Mouse (Mus musculus): ENCODE measurements around the gene Gm11273. TPM values are rescaled to one million over a fixed set of nuclear protein-coding genes. Genes with fewer than 3 reads are reported as not detected.
"Not testable (repeated sequence)": the region's sequence is repeated elsewhere in the genome, so short reads cannot be mapped to it uniquely, and the experiment has no call there.

Gene Gm11273
- 5.4 and 6.6 TPM in 2 replicates for polyA plus RNA-seq (2014; fragmentation: Nextera tagmentation; extraction: Ambion mirVana)

GRCm38 (mm10) chr13:21501182-21501581, at the start of gene Gm11273:
TSS of gene Gm11273 (minus strand) at chr13:21501418.
- not testable (repeated sequence) for H3K9me3 ChIP-seq (ENCODE audit: control insufficient read depth, low read length); ATAC-seq (ENCODE audit: low FRiP score)

GRCm38 (mm10) chr13:21550416-21551110, 49.3 kb upstream of the Gm11273 start:
- no peaks in the 10 kb centered on the region for H3K9me3 ChIP-seq (ENCODE audit: control insufficient read depth, low read length)
- 64% methylated on average over 3 of the region's 3 CpGs for WGBS
- H3K27ac ChIP-seq, result no peak overlapping the region
- no peak overlapping the region for H3K4me2 ChIP-seq (replicated peaks)
- H3K4me3 ChIP-seq (replicated peaks; ENCODE audit: low read length), result no peak overlapping the region
- H3K27me3 ChIP-seq (ENCODE audit: control insufficient read depth, insufficient read depth, low read length), result no peaks in the 10 kb centered on the region
- H3K36me3 ChIP-seq (replicated peaks; ENCODE audit: control insufficient read depth, insufficient read depth), result no peaks in the 10 kb centered on the region
- no peaks in the 10 kb centered on the region for H3K4me1 ChIP-seq (replicated peaks; ENCODE audit: control insufficient read depth, insufficient read depth, low read length)
- no peak for DNase-seq (ENCODE audit: low spot score)
- no peak for ATAC-seq (ENCODE audit: low FRiP score)
- no peak overlapping the region for H3K9ac ChIP-seq

More at GRCm38 (mm10) chr13:21501182-21501581, at the start of gene Gm11273:
- H3K4me2 ChIP-seq (replicated peaks); H3K9ac ChIP-seq; H3K4me3 ChIP-seq (replicated peaks; ENCODE audit: low read length); H3K27me3 ChIP-seq (ENCODE audit: control insufficient read depth, insufficient read depth, low read length); DNase-seq (ENCODE audit: low spot score); H3K27ac ChIP-seq; H3K36me3 ChIP-seq (replicated peaks; ENCODE audit: control insufficient read depth, insufficient read depth); H3K4me1 ChIP-seq (replicated peaks; ENCODE audit: control insufficient read depth, insufficient read depth, low read length): not testable (repeated sequence)
- 94% methylated on average over 17 of the region's 17 CpGs for WGBS

- H3K4me1 ChIP-seq (replicated peaks; ENCODE audit: control insufficient read depth, insufficient read depth, low read length), result no peaks in the 10 kb centered on the region
- no peaks in the 10 kb centered on the region for H3K27me3 ChIP-seq (ENCODE audit: control insufficient read depth, insufficient read depth, low read length)
- DNase-seq (ENCODE audit: low spot score) (no peak), ATAC-seq (ENCODE audit: low FRiP score) (no peak)
- whole genome bisulfite sequencing, result 89% methylated on average over 3 of the region's 3 CpGs
- H3K9ac ChIP-seq, result no peak overlapping the region
- no peaks in the 10 kb centered on the region for H3K9me3 ChIP-seq (ENCODE audit: control insufficient read depth, low read length)
- H3K4me2 ChIP-seq (replicated peaks), result no peak overlapping the region
- no peaks in the 10 kb centered on the region for H3K36me3 ChIP-seq (replicated peaks; ENCODE audit: control insufficient read depth, insufficient read depth)
- H3K27ac ChIP-seq, result no peak overlapping the region
- H3K4me3 ChIP-seq (replicated peaks; ENCODE audit: low read length), result no peak overlapping the region
Observed at GRCm38 (mm10) chr13:21549487-21549886, 48.3 kb upstream of the Gm11273 start.

GRCm38 (mm10) chr13:21542708-21543107, 41.5 kb upstream of the Gm11273 start, which contains the start of gene Olfr1366:
TSS of gene Olfr1366 (minus strand) at chr13:21542808.
- H3K4me2 ChIP-seq (replicated peaks), result no peak within 1 kb of the TSS
- ATAC-seq (ENCODE audit: low FRiP score) (no peak), DNase-seq (ENCODE audit: low spot score) (no peak)
- no peak within 1 kb of the TSS for H3K9ac ChIP-seq
- H3K27ac ChIP-seq, result no peak within 1 kb of the TSS
- 75% methylated on average over 1 of the region's 1 CpGs for WGBS
- H3K9me3 ChIP-seq (ENCODE audit: control insufficient read depth, low read length), result no peaks in the 10 kb centered on the region
- no peaks in the 10 kb centered on the region for H3K36me3 ChIP-seq (replicated peaks; ENCODE audit: control insufficient read depth, insufficient read depth)
- H3K27me3 ChIP-seq (ENCODE audit: control insufficient read depth, insufficient read depth, low read length), result no peaks in the 10 kb centered on the region
- no peak within 1 kb of the TSS for H3K4me3 ChIP-seq (replicated peaks; ENCODE audit: low read length)
- no peaks in the 10 kb centered on the region for H3K4me1 ChIP-seq (replicated peaks; ENCODE audit: control insufficient read depth, insufficient read depth, low read length)

- DNase-seq (ENCODE audit: low spot score) (peak; percentile 88), ATAC-seq (ENCODE audit: low FRiP score) (peak; percentile 99)
- H3K27me3 ChIP-seq (ENCODE audit: control insufficient read depth, insufficient read depth, low read length), result 0 out of 2 replicates have a peak, but pooled peaks cover 4% of the 10 kb centered on the region
- under 1% methylated on average over 39 of the region's 39 CpGs for WGBS
- peak within 1 kb of the TSS; percentile 94 for H3K9ac ChIP-seq
- H3K4me3 ChIP-seq (replicated peaks; ENCODE audit: low read length), result peak within 1 kb of the TSS; percentile 90
- H3K9me3 ChIP-seq (ENCODE audit: control insufficient read depth, low read length), result no peaks in the 10 kb centered on the region
- peaks cover 10% of the 10 kb centered on the region; the same call in 1 of the 2 replicates for H3K4me1 ChIP-seq (replicated peaks; ENCODE audit: control insufficient read depth, insufficient read depth, low read length)
- H3K4me2 ChIP-seq (replicated peaks), result peak within 1 kb of the TSS; percentile 65
- peaks cover 10% of the 10 kb centered on the region; the same call in 1 of the 2 replicates for H3K36me3 ChIP-seq (replicated peaks; ENCODE audit: control insufficient read depth, insufficient read depth)
- peak within 1 kb of the TSS; percentile 85 for H3K27ac ChIP-seq
Observed at GRCm38 (mm10) chr13:21530781-21531201, 29.6 kb upstream of the Gm11273 start, which contains the start of gene Zkscan8. TSS of gene Zkscan8 (minus strand) at chr13:21531120.

- Histone ChIP-seq H3K36me3 (replicated peaks; ENCODE audit: control insufficient read depth, insufficient read depth) (peaks cover 11% of the 10 kb centered on the region), H3K4me3 (replicated peaks; ENCODE audit: low read length) (peak overlapping the region; percentile 90), H3K4me2 (replicated peaks) (peak overlapping the region; percentile 65), H3K9me3 (ENCODE audit: control insufficient read depth, low read length) (no peaks in the 10 kb centered on the region), H3K4me1 (replicated peaks; ENCODE audit: control insufficient read depth, insufficient read depth, low read length) (peaks cover 10% of the 10 kb centered on the region; the same call in 1 of the 2 replicates), H3K9ac (peak overlapping the region; percentile 94), H3K27ac (no peak overlapping the region), H3K27me3 (ENCODE audit: control insufficient read depth, insufficient read depth, low read length) (no peaks in the 10 kb centered on the region)
- no peak for DNase-seq (ENCODE audit: low spot score)
- ATAC-seq (ENCODE audit: low FRiP score), result no peak
- WGBS, result 53% methylated on average over 7 of the region's 7 CpGs
Observed at GRCm38 (mm10) chr13:21530136-21530535, 28.9 kb upstream of the Gm11273 start.

GRCm38 (mm10) chr13:21506221-21506649, 5.0 kb upstream of the Gm11273 start:
- DNase-seq (ENCODE audit: low spot score), result peak; percentile 84
- Histone ChIP-seq H3K27me3 (ENCODE audit: control insufficient read depth, insufficient read depth, low read length) (no peaks in the 10 kb centered on the region), H3K9me3 (ENCODE audit: control insufficient read depth, low read length) (no peaks in the 10 kb centered on the region), H3K27ac (peak overlapping the region; percentile 78), H3K9ac (peak overlapping the region; percentile 64), H3K36me3 (replicated peaks; ENCODE audit: control insufficient read depth, insufficient read depth) (no peaks in the 10 kb centered on the region), H3K4me1 (replicated peaks; ENCODE audit: control insufficient read depth, insufficient read depth, low read length) (no peaks in the 10 kb centered on the region), H3K4me2 (replicated peaks) (peak overlapping the region; percentile 51), H3K4me3 (replicated peaks; ENCODE audit: low read length) (peak overlapping the region; percentile 56)
- under 1% methylated on average over 21 of the region's 21 CpGs for WGBS
- ATAC-seq (ENCODE audit: low FRiP score), result peak; percentile 98

- no peaks in the 10 kb centered on the region for H3K27me3 ChIP-seq (ENCODE audit: control insufficient read depth, insufficient read depth, low read length)
- WGBS, result 87% methylated on average over 5 of the region's 5 CpGs
- H3K4me3 ChIP-seq (replicated peaks; ENCODE audit: low read length), result no peak overlapping the region
- ATAC-seq (ENCODE audit: low FRiP score) (no peak), DNase-seq (ENCODE audit: low spot score) (no peak)
- no peaks in the 10 kb centered on the region for H3K9me3 ChIP-seq (ENCODE audit: control insufficient read depth, low read length)
- H3K4me2 ChIP-seq (replicated peaks), result no peak overlapping the region
- no peaks in the 10 kb centered on the region for H3K36me3 ChIP-seq (replicated peaks; ENCODE audit: control insufficient read depth, insufficient read depth)
- no peaks in the 10 kb centered on the region for H3K4me1 ChIP-seq (replicated peaks; ENCODE audit: control insufficient read depth, insufficient read depth, low read length)
- no peak overlapping the region for H3K27ac ChIP-seq
- H3K9ac ChIP-seq, result no peak overlapping the region
Observed at GRCm38 (mm10) chr13:21502296-21502695, 1.1 kb upstream of the Gm11273 start.

- no peak for DNase-seq (ENCODE audit: low spot score)
- WGBS, result 96% methylated on average over 21 of the region's 21 CpGs
- Histone ChIP-seq H3K4me1 (replicated peaks; ENCODE audit: control insufficient read depth, insufficient read depth, low read length) (no peaks in the 10 kb centered on the region), H3K4me3 (replicated peaks; ENCODE audit: low read length) (no peak within 1 kb of the TSS), H3K36me3 (replicated peaks; ENCODE audit: control insufficient read depth, insufficient read depth) (no peaks in the 10 kb centered on the region), H3K9ac (no peak within 1 kb of the TSS), H3K9me3 (ENCODE audit: control insufficient read depth, low read length) (no peaks in the 10 kb centered on the region), H3K27me3 (ENCODE audit: control insufficient read depth, insufficient read depth, low read length) (no peaks in the 10 kb centered on the region), H3K4me2 (replicated peaks) (no peak within 1 kb of the TSS), H3K27ac (no peak within 1 kb of the TSS)
- ATAC-seq (ENCODE audit: low FRiP score), result no peak
Observed at GRCm38 (mm10) chr13:21495080-21495479, 6.1 kb downstream of the Gm11273 start, which contains the start of gene AK157302. TSS of gene AK157302 (plus strand) at chr13:21495223.

All from hindbrain, embryonic 14.5 days (tissue).